Mouse (Mus musculus) NIH3T3 (cell line): ENCODE data around the gene Camk2d.

Experiments used
- DNase-seq: peaks from one replicate; pipeline ENCODE4 v3.0.0-alpha.2; 2012; ENCODE audit warnings: low read depth

Camk2d gene

GRCm38 (mm10) chr3:126596086-126596485 is at the start of gene Camk2d:
TSS of gene Camk2d (plus strand) at chr3:126596302.
- DNase-seq, result peak; percentile 100

- peak; percentile 10 for DNase-seq
Measured at GRCm38 (mm10) chr3:126547941-126548340, 48.2 kb upstream of the Camk2d start.

GRCm38 (mm10) chr3:126563646-126564045 is 32.5 kb upstream of the Camk2d start:
- DNase-seq, result no peak

GRCm38 (mm10) chr3:126570628-126571027 is 25.5 kb upstream of the Camk2d start:
- peak; percentile 85 for DNase-seq

GRCm38 (mm10) chr3:126572915-126573314 is 23.2 kb upstream of the Camk2d start:
- no peak for DNase-seq

GRCm38 (mm10) chr3:126575927-126576326 is 20.2 kb upstream of the Camk2d start:
- peak; percentile 38 for DNase-seq

GRCm38 (mm10) chr3:126586134-126586533 is 10.0 kb upstream of the Camk2d start:
- DNase-seq, result peak; percentile 57

- peak; percentile 34 for DNase-seq
Measured at GRCm38 (mm10) chr3:126587477-126587876, 8.6 kb upstream of the Camk2d start.

- no peak for DNase-seq
Measured at GRCm38 (mm10) chr3:126589556-126589955, 6.5 kb upstream of the Camk2d start.

GRCm38 (mm10) chr3:126595456-126595855 is 646 bp upstream of the Camk2d start:
- DNase-seq, result peak; percentile 49

GRCm38 (mm10) chr3:126596491-126597160 is 524 bp downstream of the Camk2d start:
- peak; percentile 95 for DNase-seq

- DNase-seq, result no peak
Measured at GRCm38 (mm10) chr3:126597161-126597595, 1.1 kb downstream of the Camk2d start.

- DNase-seq, result peak; percentile 60
Measured at GRCm38 (mm10) chr3:126597596-126598328, 1.7 kb downstream of the Camk2d start.

- peak; percentile 64 for DNase-seq
Measured at GRCm38 (mm10) chr3:126598329-126598676, 2.2 kb downstream of the Camk2d start.

- no peak for DNase-seq
Measured at GRCm38 (mm10) chr3:126598881-126599280, 2.8 kb downstream of the Camk2d start.

GRCm38 (mm10) chr3:126599335-126599734 is 3.2 kb downstream of the Camk2d start:
- no peak for DNase-seq

- DNase-seq, result peak; percentile 54
Measured at GRCm38 (mm10) chr3:126599936-126600335, 3.8 kb downstream of the Camk2d start.

- DNase-seq, result no peak
Measured at GRCm38 (mm10) chr3:126602772-126603171, 6.7 kb downstream of the Camk2d start.

- DNase-seq, result no peak
Measured at GRCm38 (mm10) chr3:126604656-126605434, 8.7 kb downstream of the Camk2d start.

GRCm38 (mm10) chr3:126609310-126609709 is 13.2 kb downstream of the Camk2d start:
- DNase-seq, result no peak

- DNase-seq, result no peak
Measured at GRCm38 (mm10) chr3:126609795-126610451, 13.8 kb downstream of the Camk2d start.

GRCm38 (mm10) chr3:126611624-126612023 is 15.5 kb downstream of the Camk2d start:
- DNase-seq, result peak; percentile 69
